Mouse (Mus musculus) kidney, adult 2 months (tissue): ENCODE measurements around the gene Minos1.

Source experiments
- CTCF ChIP-seq: fragments of 200-500 bp; conservative IDR thresholded peaks from 2 replicates; pipeline ENCODE4 v1.5.1; 2011; ENCODE audit warnings: low read depth, mild to moderate bottlenecking, control low read depth, low read length, moderate library complexity, mixed read lengths; ENCODE audit not compliant: insufficient read depth, insufficient read length
- POLR2A ChIP-seq: fragments of 200-500 bp; IDR thresholded peaks from one replicate; pipeline ENCODE4 v1.6.1; 2011; ENCODE audit warnings: low read depth, low read length, control low read depth

- no peak for TF ChIP-seq CTCF
- no peak for TF ChIP-seq POLR2A
Measured at GRCm38 (mm10) chr4:139112482-139112881, 18.4 kb downstream of the Minos1 start.
